Mouse (Mus musculus) forebrain, postnatal 0 days (tissue): ENCODE data around the gene Sorcs2. TPM values are rescaled to one million over a fixed set of nuclear protein-coding genes. Genes with fewer than 3 reads are reported as not detected.

ENCODE experiments used
- ATAC-seq: fragments of 200-750 bp; cut with Nextera tagmentation; 2 replicates; pipeline ENCODE4 v1.8.0; 2017; ENCODE audit warnings: mild to moderate bottlenecking, moderate library complexity
- DNase-seq: peaks from one replicate; pipeline ENCODE4 v3.0.0-alpha.2; 2015
- H3K27ac ChIP-seq: fragments of 300-500 bp; sonication (generic); 2 replicates; pipeline ENCODE4 v1.5.1; 2014; ENCODE audit warnings: low read depth, mild to moderate bottlenecking, antibody characterized with exemption, low read length, moderate library complexity, mixed read lengths
- H3K27me3 ChIP-seq: fragments of 300-500 bp; sonication (generic); 2 replicates; pipeline ENCODE4 v1.6.1; 2014; ENCODE audit warnings: mild to moderate bottlenecking, low read length, mixed read lengths; ENCODE audit not compliant: insufficient read depth
- H3K36me3 ChIP-seq: fragments of 300-500 bp; sonication (generic); 2 replicates; pipeline ENCODE4 v1.6.1; 2014; ENCODE audit warnings: mild to moderate bottlenecking, moderate library complexity; ENCODE audit not compliant: insufficient read depth
- H3K4me1 ChIP-seq: fragments of 300-500 bp; sonication (generic); 2 replicates; pipeline ENCODE4 v1.6.1; 2014; ENCODE audit warnings: antibody characterized with exemption; ENCODE audit not compliant: insufficient read depth
- H3K4me2 ChIP-seq: fragments of 300-500 bp; sonication (generic); 2 replicates; pipeline ENCODE4 v1.6.1; 2014; ENCODE audit warnings: low read depth, mild to moderate bottlenecking, moderate library complexity
- H3K4me3 ChIP-seq: fragments of 300-500 bp; sonication (generic); 2 replicates; pipeline ENCODE4 v1.5.1; 2014; ENCODE audit warnings: low read depth, low read length, mixed read lengths
- H3K9ac ChIP-seq: fragments of 300-500 bp; sonication (generic); 2 replicates; pipeline ENCODE4 v1.6.1; 2014; ENCODE audit warnings: mild to moderate bottlenecking
- H3K9me3 ChIP-seq: fragments of 300-500 bp; sonication (generic); 2 replicates; pipeline ENCODE4 v1.6.1; 2016; ENCODE audit warnings: low read length
- CTCF ChIP-seq: sonication (generic); IDR thresholded peaks from 2 replicates; pipeline ENCODE4 v1.5.1; 2016; ENCODE audit warnings: antibody characterized with exemption, control low read depth, low read depth
- WGBS: fragments of 180-500 bp; shearing (Covaris S2); extraction: QIAGEN DNeasy Blood & Tissue Kit; methylation state at CpG from one replicate; pipeline ENCODE4 v1.1.7; 2014; 5-methylcytosine and 5-hydroxymethylcytosine counted together
- polyA plus RNA-seq: library from polyadenylated mRNA; unstranded; fragments of >200 nt; fragmentation: Nextera tagmentation; extraction: Ambion mirVana; gene quantifications from 2 replicates; pipeline ENCODE4 v1.2.1, GENCODE M21; 2015
- total RNA-seq: library from RNA; depleted of rRNA; stranded (reverse); fragments of >200 nt; gene quantifications from 2 replicates; pipeline ENCODE4 v1.2.3, GENCODE M21; 2014

Gene Sorcs2
- total and polyA plus RNA-seq, 2 experiments from 2014 or later: 10.0 to 29.8 TPM

DNA sequence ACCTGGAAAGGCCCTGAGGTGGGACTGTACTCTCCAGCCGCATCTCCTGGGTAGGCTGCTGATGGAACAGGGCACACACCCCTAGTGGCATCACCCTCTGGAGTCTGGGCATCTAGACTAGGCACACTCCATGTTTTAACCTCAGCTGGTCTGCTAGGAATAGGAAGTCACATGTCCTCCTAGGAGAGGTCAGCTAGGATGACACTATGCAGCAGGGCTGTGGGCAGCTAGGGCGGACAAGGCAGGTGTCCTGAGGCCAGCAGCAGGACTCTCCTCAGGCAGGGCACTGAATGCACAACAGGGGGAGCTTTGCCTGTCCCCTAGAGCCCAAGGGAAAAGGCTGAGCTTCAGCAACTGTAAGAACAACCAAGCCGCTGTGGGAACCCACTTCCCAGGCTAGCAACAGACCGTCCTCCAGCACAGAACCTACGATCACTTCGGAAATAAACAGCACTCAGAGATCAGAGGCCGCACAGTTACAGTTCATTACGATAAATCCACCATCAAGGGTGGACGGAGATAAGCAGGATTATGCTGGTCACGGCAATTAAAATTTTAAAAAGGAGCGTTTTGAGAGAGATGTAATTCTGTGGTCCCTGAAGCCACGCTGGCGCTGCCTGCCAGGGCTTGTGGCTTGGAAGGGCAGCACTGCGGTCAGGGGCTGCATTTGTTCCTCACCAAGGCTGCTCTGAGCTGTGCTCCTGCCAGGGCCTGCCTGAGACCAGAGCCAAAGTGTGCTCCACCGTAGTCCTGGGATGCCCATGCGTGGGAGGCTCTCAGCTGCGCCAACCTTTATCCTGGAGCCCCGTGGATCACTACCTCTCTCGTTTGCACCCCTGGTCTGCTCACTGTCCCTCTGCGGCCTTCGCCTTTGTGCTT is 232.3 kb downstream of the Sorcs2 start:
- H3K9me3 ChIP-seq: no peaks in the 10 kb centered on the region
- H3K4me3 ChIP-seq: no peak overlapping the region
- DNase-seq (no peak), ATAC-seq (no peak)
- 0 out of 2 replicates have a peak, but pooled peaks cover 4% of the 10 kb centered on the region for H3K4me1 ChIP-seq
- H3K27me3 ChIP-seq: no peaks in the 10 kb centered on the region
- WGBS: 74% methylated on average over 21 of the region's 21 CpGs
- no peak overlapping the region for H3K9ac ChIP-seq
- no peak for TF ChIP-seq CTCF
- H3K27ac ChIP-seq: no peak overlapping the region
- no peak overlapping the region for H3K4me2 ChIP-seq
- no peaks in the 10 kb centered on the region for H3K36me3 ChIP-seq

DNA sequence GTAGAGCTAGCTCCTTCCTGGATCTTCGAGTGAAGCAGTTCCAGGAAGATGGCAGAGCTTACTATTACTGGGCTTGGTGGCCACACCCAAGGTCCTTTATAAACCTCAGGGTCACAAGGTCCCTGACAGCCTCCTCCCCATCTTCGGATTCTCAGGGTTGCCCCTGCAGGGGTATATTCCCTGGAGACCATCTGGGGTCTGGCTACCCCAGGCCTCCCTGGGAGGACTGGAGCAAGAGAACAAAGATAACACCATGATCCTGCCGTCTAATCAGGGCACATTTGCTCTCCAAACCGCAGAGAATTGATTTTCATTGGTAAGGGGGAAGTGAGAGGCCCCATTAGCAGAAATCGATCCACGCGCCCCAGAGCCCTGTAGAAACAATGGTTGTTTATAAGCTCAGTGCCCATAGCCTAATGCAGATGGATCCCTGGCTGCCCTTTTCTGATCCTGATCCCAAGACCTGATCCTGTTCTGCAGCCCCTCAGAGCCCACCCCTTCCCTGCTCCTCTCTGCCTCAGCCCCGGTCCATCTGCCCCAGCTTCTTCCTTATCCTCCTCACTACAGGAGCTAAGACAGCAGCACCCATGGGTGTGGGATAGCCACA is 243.0 kb downstream of the Sorcs2 start:
- Histone ChIP-seq H3K27ac (no peak overlapping the region), H3K4me3 (no peak overlapping the region), H3K36me3 (no peaks in the 10 kb centered on the region), H3K4me1 (no peaks in the 10 kb centered on the region), H3K27me3 (no peaks in the 10 kb centered on the region), H3K9me3 (no peaks in the 10 kb centered on the region), H3K4me2 (no peak overlapping the region), H3K9ac (no peak overlapping the region)
- DNase-seq: no peak
- 47% methylated on average over 8 of the region's 8 CpGs for WGBS
- ATAC-seq: no peak
- TF ChIP-seq CTCF: no peak

DNA sequence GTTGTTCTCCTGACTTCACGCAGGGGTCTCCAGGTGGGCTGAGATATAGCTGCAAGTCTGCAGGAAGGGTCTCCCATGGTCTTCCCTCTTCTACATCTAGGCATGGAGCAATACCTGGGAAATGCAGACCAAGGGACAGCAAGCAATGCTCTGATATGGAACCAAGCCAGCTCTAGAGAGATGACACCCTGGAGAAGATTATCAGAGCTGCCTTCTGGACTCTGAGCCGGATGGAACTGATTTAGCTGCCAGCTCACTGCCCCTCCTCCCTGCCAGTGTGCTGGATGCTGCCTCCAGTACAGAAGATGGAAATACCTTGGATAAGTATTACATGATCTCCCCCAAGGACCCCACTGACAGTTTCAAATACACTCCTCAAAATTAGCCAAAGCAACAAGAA is 244.7 kb downstream of the Sorcs2 start:
- WGBS: 82% methylated on average over 2 of the region's 2 CpGs
- no peaks in the 10 kb centered on the region for H3K4me1 ChIP-seq
- H3K4me3 ChIP-seq: no peak overlapping the region
- H3K27me3 ChIP-seq: no peaks in the 10 kb centered on the region
- no peaks in the 10 kb centered on the region for H3K9me3 ChIP-seq
- TF ChIP-seq CTCF: no peak
- H3K36me3 ChIP-seq: no peaks in the 10 kb centered on the region
- no peak for DNase-seq
- no peak overlapping the region for H3K9ac ChIP-seq
- no peak for ATAC-seq
- H3K27ac ChIP-seq: no peak overlapping the region
- H3K4me2 ChIP-seq: no peak overlapping the region

DNA sequence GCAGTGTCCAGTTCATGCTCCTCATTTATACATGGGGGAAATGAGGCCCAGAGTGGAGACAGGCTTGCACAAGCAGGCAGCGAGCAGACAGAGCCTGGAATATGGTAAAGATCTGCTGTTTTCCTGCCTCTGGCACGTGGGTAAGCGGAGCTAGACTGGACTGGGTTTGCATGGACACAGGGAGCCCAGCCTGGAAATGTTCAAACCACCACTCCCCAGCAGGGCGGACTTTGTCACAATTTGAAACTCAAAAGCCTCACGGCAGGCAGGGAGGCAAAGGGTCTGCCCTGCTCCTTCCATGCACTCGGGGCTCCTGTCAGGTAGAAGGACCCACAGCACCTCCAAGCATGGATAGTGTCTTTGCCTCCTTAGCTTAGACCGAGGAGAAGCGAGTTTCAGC is 246.9 kb downstream of the Sorcs2 start:
- ATAC-seq (no peak), DNase-seq (no peak)
- Histone ChIP-seq H3K27me3 (no peaks in the 10 kb centered on the region), H3K4me1 (no peaks in the 10 kb centered on the region), H3K9me3 (no peaks in the 10 kb centered on the region), H3K9ac (no peak overlapping the region), H3K4me2 (no peak overlapping the region), H3K27ac (no peak overlapping the region), H3K4me3 (no peak overlapping the region), H3K36me3 (no peaks in the 10 kb centered on the region)
- TF ChIP-seq CTCF: no peak
- WGBS: 64% methylated on average over 8 of the region's 8 CpGs

DNA sequence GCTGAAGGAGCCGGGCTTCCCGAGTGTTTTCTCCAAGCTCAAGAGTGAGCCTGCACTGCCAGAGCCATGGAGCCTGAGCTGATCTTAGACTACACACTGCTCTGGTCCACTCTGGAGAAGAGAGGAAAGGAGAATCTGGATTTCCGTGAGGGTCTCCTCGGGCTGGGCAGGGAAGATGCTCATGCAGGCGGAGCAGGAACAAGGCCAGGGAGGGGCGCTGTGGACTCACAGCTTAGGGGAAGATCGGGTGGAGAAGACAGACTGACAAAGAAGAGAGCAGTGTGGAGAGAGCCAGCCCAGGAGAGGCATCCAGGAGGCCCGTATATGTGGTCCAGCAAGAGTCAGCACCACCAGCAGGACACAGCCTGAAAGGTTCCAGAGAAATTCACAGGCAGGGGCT is 248.8 kb downstream of the Sorcs2 start:
- H3K4me2 ChIP-seq: no peak overlapping the region
- DNase-seq (no peak), ATAC-seq (no peak)
- H3K9ac ChIP-seq: no peak overlapping the region
- peak; percentile 35 for TF ChIP-seq CTCF
- no peaks in the 10 kb centered on the region for H3K9me3 ChIP-seq
- H3K27me3 ChIP-seq: no peaks in the 10 kb centered on the region
- H3K27ac ChIP-seq: no peak overlapping the region
- no peaks in the 10 kb centered on the region for H3K4me1 ChIP-seq
- no peaks in the 10 kb centered on the region for H3K36me3 ChIP-seq
- 49% methylated on average over 8 of the region's 8 CpGs for WGBS
- no peak overlapping the region for H3K4me3 ChIP-seq

DNA sequence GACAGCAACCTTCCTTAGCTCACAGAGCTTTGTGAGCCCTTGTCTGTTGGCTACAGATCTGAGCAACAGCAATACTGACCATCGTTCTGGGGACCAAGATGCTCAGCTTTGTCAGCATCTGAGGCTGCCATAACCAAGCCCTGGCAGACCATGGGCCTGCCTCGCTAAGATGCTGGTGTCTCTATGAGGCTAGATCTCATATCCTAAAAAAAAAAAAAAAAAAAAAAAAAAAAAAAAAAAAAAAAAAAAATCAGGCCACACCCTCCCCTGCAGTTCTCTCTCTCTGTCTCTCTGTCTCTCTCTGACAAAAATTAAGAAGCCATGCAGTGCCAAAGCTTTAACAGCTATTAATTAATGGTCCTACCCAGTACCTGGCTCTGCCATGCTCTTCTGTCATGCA is 251.3 kb downstream of the Sorcs2 start:
- no peaks in the 10 kb centered on the region for H3K27me3 ChIP-seq
- no peaks in the 10 kb centered on the region for H3K4me1 ChIP-seq
- no peak for DNase-seq
- ATAC-seq: no peak
- H3K9me3 ChIP-seq: no peaks in the 10 kb centered on the region
- H3K27ac ChIP-seq: no peak overlapping the region
- no peak overlapping the region for H3K4me2 ChIP-seq
- H3K9ac ChIP-seq: no peak overlapping the region
- H3K36me3 ChIP-seq: no peaks in the 10 kb centered on the region
- H3K4me3 ChIP-seq: no peak overlapping the region
- no peak for TF ChIP-seq CTCF
- WGBS: 77% methylated on average over 2 of the region's 2 CpGs

DNA sequence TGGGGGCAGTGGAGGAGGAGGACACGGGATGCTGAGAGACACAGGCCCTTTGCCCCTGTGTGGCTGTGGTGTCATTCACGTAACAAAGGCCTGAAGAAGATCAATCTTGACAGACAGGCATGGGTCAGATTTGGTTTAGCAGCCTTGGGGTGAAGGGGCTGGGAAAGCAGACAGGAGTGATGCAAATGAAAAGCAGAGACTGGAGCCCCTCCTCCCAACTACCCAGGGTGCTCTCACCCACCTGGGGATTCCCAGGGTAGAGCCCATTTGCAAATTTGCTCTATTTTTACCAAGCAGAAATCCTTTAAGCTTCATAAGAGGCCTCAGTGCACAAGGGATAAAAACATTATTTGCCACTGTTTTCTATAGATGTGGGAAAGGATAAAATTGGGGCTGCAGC is 253.4 kb downstream of the Sorcs2 start:
- no peak overlapping the region for H3K27ac ChIP-seq
- no peak for DNase-seq
- no peak for ATAC-seq
- no peaks in the 10 kb centered on the region for H3K4me1 ChIP-seq
- H3K9ac ChIP-seq: no peak overlapping the region
- no peaks in the 10 kb centered on the region for H3K36me3 ChIP-seq
- H3K4me2 ChIP-seq: no peak overlapping the region
- no peak for TF ChIP-seq CTCF
- H3K27me3 ChIP-seq: no peaks in the 10 kb centered on the region
- no peak overlapping the region for H3K4me3 ChIP-seq
- 52% methylated on average over 2 of the region's 2 CpGs for WGBS
- no peaks in the 10 kb centered on the region for H3K9me3 ChIP-seq
